Mouse (Mus musculus) E14TG2a.4 (cell line): ENCODE results near the gene Gdf9.

ENCODE experiments used
- H3K27me3 ChIP-seq: 2 replicates; pipeline ENCODE4 v1.6.1; 2014; ENCODE audit warnings: low read length, control low read depth; ENCODE audit not compliant: insufficient read depth
- H3K36me3 ChIP-seq: 2 replicates; pipeline ENCODE4 v1.6.1; 2014; ENCODE audit warnings: low read length, control low read depth; ENCODE audit not compliant: insufficient read depth
- H3K4me1 ChIP-seq: replicated peaks from 2 replicates; pipeline ENCODE4 v1.6.1; 2014; ENCODE audit warnings: low read depth, low read length, control low read depth
- H3K4me3 ChIP-seq: replicated peaks from 2 replicates; pipeline ENCODE4 v1.5.1; 2014; ENCODE audit warnings: mild to moderate bottlenecking, low read length
- H3K9me3 ChIP-seq: 2 replicates; pipeline ENCODE4 v1.6.1; 2014; ENCODE audit warnings: low read length, control low read depth
- CTCF ChIP-seq: conservative IDR thresholded peaks from 2 replicates; pipeline ENCODE4 v1.5.1; 2014; ENCODE audit warnings: low read length
- NANOG ChIP-seq: IDR thresholded peaks from 2 replicates; pipeline ENCODE4 v1.6.1; 2014; ENCODE audit warnings: borderline replicate concordance, low read length, mixed read lengths
- POU5F1 ChIP-seq: IDR thresholded peaks from 2 replicates; pipeline ENCODE4 v1.6.1; 2014; ENCODE audit warnings: low read length, borderline replicate concordance

The Gdf9 gene

DNA sequence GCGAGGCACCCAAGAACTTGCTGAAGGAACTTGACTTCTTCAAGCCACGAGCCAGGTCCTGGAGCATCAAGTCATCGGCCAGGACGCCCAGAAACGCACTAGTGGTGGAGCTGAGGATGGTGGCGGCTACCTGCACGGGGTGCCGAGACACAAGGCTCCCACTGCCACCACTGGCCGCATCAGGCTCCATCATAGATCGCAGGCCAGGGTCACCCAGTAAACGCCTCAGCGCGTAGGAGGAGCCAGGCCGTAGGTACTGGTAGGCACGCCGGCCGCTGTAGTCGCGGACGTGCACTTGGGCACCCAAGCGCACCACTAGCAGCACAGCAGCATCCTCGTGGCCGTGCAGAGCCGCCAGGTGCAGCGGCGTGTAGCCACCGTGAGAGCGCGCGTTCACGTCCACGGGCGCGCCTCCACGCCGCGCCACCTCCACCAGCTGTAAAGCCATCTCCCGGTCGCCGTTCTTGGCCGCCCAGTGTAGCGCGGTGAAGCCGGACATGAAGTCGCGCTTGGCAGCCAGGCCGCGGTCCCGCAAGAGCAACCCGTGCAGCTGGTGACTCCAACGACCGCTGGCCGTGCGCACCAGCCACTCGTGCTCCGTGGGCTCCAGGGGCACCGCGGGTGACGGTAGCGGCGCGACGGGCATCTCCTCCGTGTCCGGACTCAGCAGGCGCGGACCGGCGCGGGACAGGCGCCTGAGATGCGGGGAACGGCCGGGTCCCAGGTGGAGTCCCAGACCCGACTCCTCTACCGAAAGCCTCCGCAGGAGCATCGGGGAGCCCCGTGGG lies 47.8 kb downstream of the Gdf9 start:
- Histone ChIP-seq H3K27me3 (peaks cover 90% of the 10 kb centered on the region), H3K36me3 (no peaks in the 10 kb centered on the region)
- TF ChIP-seq CTCF (no peak), NANOG (no peak), POU5F1 (no peak)

DNA sequence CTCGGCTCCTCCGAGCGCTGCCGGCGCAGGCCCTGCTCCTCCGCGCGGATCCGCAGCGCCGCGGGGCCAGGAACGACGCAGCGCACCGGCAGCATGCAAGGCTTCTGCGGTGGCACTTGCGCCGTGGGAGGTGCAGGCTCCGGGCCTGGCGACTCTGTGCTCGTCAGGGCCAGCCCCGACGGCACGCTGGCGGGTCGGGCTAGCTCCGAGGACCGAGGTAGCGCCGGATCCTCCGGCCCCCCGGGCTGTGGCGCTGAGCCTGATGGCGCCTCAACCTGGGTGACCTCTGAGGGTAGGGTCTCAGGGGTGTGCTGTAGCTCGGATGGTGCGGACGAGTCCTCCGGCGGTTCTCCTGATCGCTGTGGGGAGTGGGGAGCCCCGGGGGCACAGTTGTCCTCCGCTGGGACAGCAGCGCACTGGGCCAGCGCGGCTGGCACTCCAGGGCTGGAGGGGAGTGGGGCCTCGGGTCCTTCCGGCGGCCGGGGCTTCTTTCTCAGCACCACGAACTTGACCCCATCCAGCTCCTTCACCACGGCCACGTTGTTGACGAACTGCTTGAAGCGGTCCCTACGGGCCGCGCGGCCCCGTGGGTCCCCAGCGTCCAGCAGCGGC lies 48.5 kb downstream of the Gdf9 start:
- TF ChIP-seq POU5F1 (no peak), CTCF (no peak), NANOG (no peak)
- Histone ChIP-seq H3K27me3 (peaks cover 85% of the 10 kb centered on the region), H3K4me1 (peaks cover 7% of the 10 kb centered on the region; the same call in 1 of the 2 replicates), H3K4me3 (peak overlapping the region; percentile 80), H3K36me3 (no peaks in the 10 kb centered on the region), H3K9me3 (no peaks in the 10 kb centered on the region)

More for the DNA sequence above, 47.8 kb downstream of the Gdf9 start:
- Histone ChIP-seq H3K4me1 (peaks cover 7% of the 10 kb centered on the region; the same call in 1 of the 2 replicates), H3K4me3 (peak overlapping the region; percentile 80), H3K9me3 (no peaks in the 10 kb centered on the region)

DNA sequence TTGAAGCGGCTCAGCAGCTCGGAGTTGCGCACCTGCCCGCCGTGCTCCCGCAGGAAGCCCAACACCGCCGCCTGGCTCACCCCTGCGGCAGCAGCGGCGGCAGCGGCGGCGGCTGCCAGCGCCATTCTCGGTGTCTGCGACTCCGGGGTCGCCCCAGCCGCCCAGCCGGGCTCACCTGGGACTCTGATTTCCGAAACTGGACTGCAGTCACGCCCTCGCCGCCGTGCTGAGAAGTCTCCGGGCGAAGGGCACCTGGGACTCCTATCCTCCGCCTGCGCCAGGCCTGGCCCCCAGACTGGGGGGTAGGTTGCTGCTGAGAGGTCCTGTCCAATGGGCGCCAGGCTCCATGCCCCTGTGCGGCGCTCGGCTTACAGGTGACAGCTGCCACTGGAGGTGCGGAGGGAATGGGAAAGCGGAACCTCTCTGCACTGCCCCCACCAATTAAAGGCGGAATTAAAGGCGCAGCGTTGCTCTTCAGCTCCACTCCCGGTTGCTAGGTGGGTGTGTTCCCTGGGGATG lies 49.0 kb downstream of the Gdf9 start, which contains the start of the genes Gm9945 and Sowaha:
Gm9945 (plus strand) TSS at position 384 of the 519 bp plus-strand sequence.
Sowaha (minus strand) TSS at position 492 of the 519 bp plus-strand sequence.
- H3K9me3 ChIP-seq = no peaks in the 10 kb centered on the region
- H3K4me3 ChIP-seq = peak within 1 kb of the TSS; percentile 80
- TF ChIP-seq POU5F1 (no peak), NANOG (no peak), CTCF (no peak)
- peaks cover 7% of the 10 kb centered on the region; the same call in 1 of the 2 replicates for H3K4me1 ChIP-seq
- H3K36me3 ChIP-seq = no peaks in the 10 kb centered on the region
- H3K27me3 ChIP-seq = peaks cover 80% of the 10 kb centered on the region

- Histone ChIP-seq H3K36me3 (no peaks in the 10 kb centered on the region), H3K4me1 (peaks cover 11% of the 10 kb centered on the region), H3K4me3 (no peak overlapping the region), H3K9me3 (no peaks in the 10 kb centered on the region), H3K27me3 (peaks cover 71% of the 10 kb centered on the region)
- TF ChIP-seq POU5F1 = no peak
- no peak for TF ChIP-seq NANOG
- TF ChIP-seq CTCF = no peak
Measured at GRCm38 (mm10) chr11:53481088-53481730, 50.4 kb downstream of the Gdf9 start.

- peaks cover 19% of the 10 kb centered on the region for H3K4me1 ChIP-seq
- H3K36me3 ChIP-seq = no peaks in the 10 kb centered on the region
- peaks cover 73% of the 10 kb centered on the region for H3K27me3 ChIP-seq
- no peak overlapping the region for H3K4me3 ChIP-seq
- TF ChIP-seq CTCF (no peak), NANOG (no peak), POU5F1 (no peak)
- H3K9me3 ChIP-seq = no peaks in the 10 kb centered on the region
Measured at GRCm38 (mm10) chr11:53483159-53483891, 52.5 kb downstream of the Gdf9 start.

GRCm38 (mm10) chr11:53485719-53486118 lies 54.9 kb downstream of the Gdf9 start:
- no peaks in the 10 kb centered on the region for H3K9me3 ChIP-seq
- no peak overlapping the region for H3K4me3 ChIP-seq
- no peaks in the 10 kb centered on the region for H3K36me3 ChIP-seq
- no peak for TF ChIP-seq NANOG
- TF ChIP-seq CTCF = peak; percentile 78
- peaks cover 17% of the 10 kb centered on the region for H3K4me1 ChIP-seq
- H3K27me3 ChIP-seq = peaks cover 51% of the 10 kb centered on the region

DNA sequence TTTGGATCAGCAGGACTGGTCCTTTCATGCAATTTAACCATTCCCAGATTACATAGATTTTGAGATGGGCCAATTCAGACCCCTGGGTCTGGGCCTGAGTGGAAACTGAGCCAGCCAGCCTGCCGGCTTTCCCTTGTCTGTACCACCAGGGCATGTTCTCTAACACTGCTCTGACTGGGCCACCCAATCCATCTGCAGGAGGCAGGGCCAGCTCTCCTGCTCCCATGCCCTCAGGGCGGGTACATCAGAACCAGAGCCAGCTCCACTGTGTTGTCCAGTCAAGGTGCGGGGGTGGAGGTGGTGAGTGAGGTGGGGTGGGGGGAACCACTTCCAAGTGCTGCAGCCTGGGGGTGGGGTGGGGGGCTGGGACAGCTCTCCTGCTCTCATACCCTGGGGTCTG lies 55.5 kb downstream of the Gdf9 start:
- TF ChIP-seq CTCF (no peak), NANOG (no peak), POU5F1 (no peak)
- peak overlapping the region; percentile 71 for H3K4me3 ChIP-seq
- H3K9me3 ChIP-seq = no peaks in the 10 kb centered on the region
- H3K4me1 ChIP-seq = peaks cover 17% of the 10 kb centered on the region
- H3K36me3 ChIP-seq = no peaks in the 10 kb centered on the region
- H3K27me3 ChIP-seq = peaks cover 45% of the 10 kb centered on the region

DNA sequence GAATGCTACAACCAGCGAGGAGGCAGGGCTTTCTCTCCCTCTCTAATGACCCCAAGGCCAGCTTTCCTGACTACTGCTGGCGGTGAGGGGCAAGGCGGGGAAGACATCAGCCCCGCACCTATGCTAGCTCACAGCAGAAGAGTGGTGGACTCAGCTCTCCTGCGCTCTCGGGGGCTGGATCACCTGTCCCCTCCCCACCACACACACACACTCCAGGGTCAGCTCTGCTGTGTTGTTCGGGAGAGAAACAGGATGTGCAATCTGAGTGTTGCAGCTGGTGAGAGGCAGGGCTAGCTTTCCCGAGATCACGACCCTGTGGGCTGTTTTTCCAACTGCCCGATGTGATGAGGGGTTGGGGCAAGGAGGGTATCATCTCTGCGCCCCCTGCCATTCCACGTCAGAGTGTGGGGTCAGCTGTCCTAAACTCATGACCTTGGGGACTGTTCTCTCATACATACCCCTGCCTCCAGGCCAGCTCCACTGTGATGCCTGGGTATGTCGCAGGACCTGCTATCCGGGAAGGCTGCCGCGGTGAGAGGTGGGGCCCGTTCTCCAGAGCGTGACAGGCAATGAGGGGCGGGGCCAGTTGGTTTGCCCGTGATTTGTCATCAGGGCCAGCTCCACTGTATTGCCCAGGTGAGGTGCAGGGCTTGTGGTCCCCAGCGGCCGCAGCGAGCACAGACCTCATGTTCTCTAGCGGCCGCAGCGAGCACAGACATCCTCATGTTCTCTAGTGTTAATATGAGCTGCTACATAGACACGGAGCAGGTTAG lies 56.2 kb downstream of the Gdf9 start:
- no peaks in the 10 kb centered on the region for H3K36me3 ChIP-seq
- peaks cover 42% of the 10 kb centered on the region for H3K27me3 ChIP-seq
- peak overlapping the region; percentile 71 for H3K4me3 ChIP-seq
- no peaks in the 10 kb centered on the region for H3K9me3 ChIP-seq
- peaks cover 21% of the 10 kb centered on the region for H3K4me1 ChIP-seq
- TF ChIP-seq NANOG = no peak
- no peak for TF ChIP-seq CTCF
- no peak for TF ChIP-seq POU5F1
